Mouse (Mus musculus) heart, embryonic 14.5 days (tissue): ENCODE results near the gene Pcdh8. TPM values are rescaled to one million over a fixed set of nuclear protein-coding genes. Genes with fewer than 3 reads are reported as not detected.

ENCODE experiments used
- ATAC-seq: fragments of 200-750 bp; cut with Nextera tagmentation; 2 replicates; pipeline ENCODE4 v1.8.0; 2017; ENCODE audit warnings: low read depth, moderate TSS enrichment; ENCODE audit not compliant: insufficient number of reproducible peaks, insufficient read depth, low FRiP score
- H3K27ac ChIP-seq, 2 experiments: fragments of 200-500 bp in 1 of 2; fragments of 300-500 bp in 1 of 2; sonication (generic) in 1 of 2; replicated peaks in 1 of 2; 2 replicates each; pipeline ENCODE4 v1.5.1; 2012 to 2014; ENCODE audit warnings: low read depth in 2 of 2, low read length in 2 of 2, control low read depth in 1 of 2, mild to moderate bottlenecking in 1 of 2, mixed read lengths in 1 of 2; ENCODE audit not compliant: control insufficient read depth in 1 of 2, insufficient read depth in 1 of 2
- H3K27me3 ChIP-seq: fragments of 300-500 bp; sonication (generic); 2 replicates; pipeline ENCODE4 v1.6.1; 2014; ENCODE audit warnings: mild to moderate bottlenecking, low read length, control low read depth; ENCODE audit not compliant: control insufficient read depth, insufficient read depth
- H3K36me3 ChIP-seq: fragments of 300-500 bp; sonication (generic); 2 replicates; pipeline ENCODE4 v1.6.1; 2014; ENCODE audit warnings: mild to moderate bottlenecking, control low read depth, low read length, mixed read lengths; ENCODE audit not compliant: control insufficient read depth, insufficient read depth
- H3K4me1 ChIP-seq, 2 experiments: fragments of 200-500 bp in 1 of 2; fragments of 300-500 bp in 1 of 2; sonication (generic) in 1 of 2; 2 replicates each; pipeline ENCODE4 v1.6.1; 2012 to 2014; ENCODE audit warnings: low read length in 2 of 2, control low read depth in 1 of 2, mixed read lengths in 1 of 2; ENCODE audit not compliant: control insufficient read depth in 2 of 2, insufficient read depth in 2 of 2
- H3K4me2 ChIP-seq: fragments of 300-500 bp; sonication (generic); 2 replicates; pipeline ENCODE4 v1.6.1; 2014; ENCODE audit warnings: mild to moderate bottlenecking, low read length
- H3K4me3 ChIP-seq, 2 experiments: fragments of 200-500 bp in 1 of 2; fragments of 300-500 bp in 1 of 2; sonication (generic) in 1 of 2; 2 replicates each; pipeline ENCODE4 v1.5.1; 2012 to 2014; ENCODE audit warnings: low read length in 2 of 2, mild to moderate bottlenecking in 2 of 2, control low read depth in 1 of 2, low read depth in 1 of 2, moderate library complexity in 1 of 2; ENCODE audit not compliant: control insufficient read depth in 1 of 2, insufficient read depth in 1 of 2
- H3K9ac ChIP-seq: fragments of 300-500 bp; sonication (generic); 2 replicates; pipeline ENCODE4 v1.6.1; 2014; ENCODE audit warnings: mild to moderate bottlenecking, low read length
- H3K9me3 ChIP-seq: fragments of 300-500 bp; sonication (generic); 2 replicates; pipeline ENCODE4 v1.6.1; 2016; ENCODE audit warnings: low read length, control low read depth; ENCODE audit not compliant: control insufficient read depth
- WGBS: fragments of 180-500 bp; shearing (Covaris S2); extraction: QIAGEN DNeasy Blood & Tissue Kit; methylation state at CpG from one replicate; pipeline ENCODE4 v1.1.7; 2014; 5-methylcytosine and 5-hydroxymethylcytosine counted together
- polyA plus RNA-seq: library from polyadenylated mRNA; unstranded; fragments of >200 nt; fragmentation: Nextera tagmentation; extraction: Ambion mirVana; gene quantifications from 2 replicates; pipeline ENCODE4 v1.2.1, GENCODE M21; 2014

Pcdh8 gene
- 0.12 TPM in 1 of 2 replicates, not detected in the other for polyA plus RNA-seq

DNA sequence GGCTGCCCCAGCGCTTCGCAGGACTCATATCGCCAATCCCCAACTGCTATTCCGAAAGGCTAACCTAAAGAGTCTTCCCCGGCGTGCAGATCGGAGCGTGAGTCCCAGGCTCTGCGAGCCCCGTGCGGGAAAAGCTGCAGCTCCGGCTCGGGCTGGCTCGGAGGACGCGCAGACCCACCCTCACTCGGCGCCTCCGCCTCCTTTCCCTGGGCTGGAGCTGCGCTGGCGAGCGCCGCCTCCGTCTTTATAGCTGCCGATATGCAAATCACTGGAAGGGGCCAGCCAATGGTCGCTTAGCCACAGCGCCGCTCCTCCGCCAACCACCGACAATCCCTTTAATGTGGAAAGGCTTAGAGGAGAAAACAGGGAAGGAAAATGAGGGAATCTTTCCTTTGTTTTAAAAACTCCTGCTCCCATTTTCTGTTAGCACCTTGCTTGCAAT, at the start of gene Pcdh8:
Gene Pcdh8, minus strand, starts transcription at position 219 of the 442 bp plus-strand sequence.
- WGBS: under 1% methylated on average over 30 of the region's 30 CpGs
- Histone ChIP-seq H3K9ac (no peak within 1 kb of the TSS), H3K27me3 (peaks cover 95% of the 10 kb centered on the region), H3K4me2 (peak within 1 kb of the TSS; percentile 83), H3K27ac (no peak within 1 kb of the TSS), H3K4me3 (peak within 1 kb of the TSS; percentile 41 to 42), H3K9me3 (no peaks in the 10 kb centered on the region), H3K4me1 (peaks cover 9 to 33% of the 10 kb centered on the region in 2 experiments; a peak in 3 of 4 replicates), H3K36me3 (no peaks in the 10 kb centered on the region)
- ATAC-seq: peak; percentile 82

GRCm38 (mm10) chr14:79814709-79815108, 43.6 kb upstream of the Pcdh8 start:
- ATAC-seq: no peak
- Histone ChIP-seq H3K4me1 (no peaks in the 10 kb centered on the region), H3K4me2 (no peak overlapping the region), H3K4me3 (no peak overlapping the region), H3K36me3 (no peaks in the 10 kb centered on the region), H3K27ac (no peak overlapping the region), H3K9ac (no peak overlapping the region), H3K9me3 (no peaks in the 10 kb centered on the region), H3K27me3 (no peaks in the 10 kb centered on the region)
- WGBS: 77% methylated on average over 8 of the region's 8 CpGs

DNA sequence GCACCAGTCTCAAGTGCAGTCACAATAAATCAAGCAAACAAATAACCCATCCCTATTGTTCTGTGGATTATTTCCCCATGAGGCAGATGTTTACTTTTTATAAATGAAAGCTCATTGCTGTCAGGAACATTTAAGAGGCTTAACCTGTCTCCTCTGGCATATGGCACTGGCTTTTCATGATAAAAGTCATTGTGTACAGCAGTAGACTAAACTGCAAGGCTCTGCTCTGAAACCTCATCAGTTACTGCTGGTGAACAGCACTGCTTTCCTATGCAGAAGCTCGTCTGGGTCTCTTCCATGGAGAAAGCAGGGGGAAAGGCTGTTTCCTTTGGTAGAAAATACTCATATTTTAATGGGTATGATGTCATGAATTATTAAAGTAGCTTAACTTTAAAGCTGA, 43.0 kb upstream of the Pcdh8 start:
- H3K4me3 ChIP-seq: no peak overlapping the region
- no peak for ATAC-seq
- H3K36me3 ChIP-seq: no peaks in the 10 kb centered on the region
- H3K27me3 ChIP-seq: no peaks in the 10 kb centered on the region
- no peak overlapping the region for H3K4me2 ChIP-seq
- H3K9me3 ChIP-seq: no peaks in the 10 kb centered on the region
- no peaks in the 10 kb centered on the region for H3K4me1 ChIP-seq
- WGBS: 42% methylated on average over 1 of the region's 1 CpGs
- no peak overlapping the region for H3K27ac ChIP-seq
- no peak overlapping the region for H3K9ac ChIP-seq

- peaks cover 4% of the 10 kb centered on the region; the same call in 1 of the 2 replicates for H3K9me3 ChIP-seq
- H3K4me2 ChIP-seq: no peak overlapping the region
- H3K27me3 ChIP-seq: 0 out of 2 replicates have a peak, but pooled peaks cover 4% of the 10 kb centered on the region
- H3K27ac ChIP-seq: no peak overlapping the region
- no peaks in the 10 kb centered on the region for H3K4me1 ChIP-seq
- WGBS: 70% methylated on average over 8 of the region's 8 CpGs
- no peak overlapping the region for H3K4me3 ChIP-seq
- ATAC-seq: no peak
- no peak overlapping the region for H3K9ac ChIP-seq
- no peaks in the 10 kb centered on the region for H3K36me3 ChIP-seq
Measured at GRCm38 (mm10) chr14:79793179-79793578, 22.1 kb upstream of the Pcdh8 start.

DNA sequence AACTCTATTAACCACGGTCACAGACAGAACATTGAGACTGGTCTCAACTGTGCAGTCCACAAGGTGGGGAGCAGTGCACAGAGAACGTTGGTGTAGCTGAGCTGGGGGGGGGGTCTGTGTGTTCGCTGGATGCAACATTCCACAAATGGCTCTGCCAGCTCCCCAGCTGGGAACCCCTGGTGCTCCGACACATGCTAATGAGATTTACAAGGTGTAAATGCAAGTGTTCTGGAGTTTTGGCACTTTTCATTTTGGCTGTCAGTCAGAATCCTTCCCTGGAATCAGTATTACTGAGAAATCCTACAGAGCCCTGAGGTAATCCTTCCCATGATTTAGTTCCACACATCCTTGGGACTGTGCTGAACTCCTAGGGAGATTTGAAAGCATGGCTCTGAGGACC, 18.4 kb upstream of the Pcdh8 start:
- Histone ChIP-seq H3K9ac (no peak overlapping the region), H3K9me3 (no peaks in the 10 kb centered on the region), H3K36me3 (no peaks in the 10 kb centered on the region), H3K27ac (no peak overlapping the region), H3K27me3 (0 out of 2 replicates have a peak, but pooled peaks cover 4% of the 10 kb centered on the region), H3K4me1 (no peaks in the 10 kb centered on the region), H3K4me3 (no peak overlapping the region), H3K4me2 (no peak overlapping the region)
- ATAC-seq: no peak
- 23% methylated on average over 4 of the region's 4 CpGs for WGBS

GRCm38 (mm10) chr14:79788656-79789204, 17.6 kb upstream of the Pcdh8 start:
- WGBS: 46% methylated on average over 2 of the region's 2 CpGs
- H3K27ac ChIP-seq: no peak overlapping the region
- no peak for ATAC-seq
- H3K9ac ChIP-seq: no peak overlapping the region
- H3K4me2 ChIP-seq: no peak overlapping the region
- H3K9me3 ChIP-seq: no peaks in the 10 kb centered on the region
- H3K27me3 ChIP-seq: 0 out of 2 replicates have a peak, but pooled peaks cover 4% of the 10 kb centered on the region
- H3K4me1 ChIP-seq: no peaks in the 10 kb centered on the region
- H3K36me3 ChIP-seq: no peaks in the 10 kb centered on the region
- no peak overlapping the region for H3K4me3 ChIP-seq

- WGBS: 80% methylated on average over 6 of the region's 6 CpGs
- H3K4me1 ChIP-seq: no peaks in the 10 kb centered on the region
- H3K27ac ChIP-seq: no peak overlapping the region
- no peaks in the 10 kb centered on the region for H3K36me3 ChIP-seq
- no peak overlapping the region for H3K9ac ChIP-seq
- ATAC-seq: no peak
- no peak overlapping the region for H3K4me2 ChIP-seq
- no peak overlapping the region for H3K4me3 ChIP-seq
- 0 out of 2 replicates have a peak, but pooled peaks cover 4% of the 10 kb centered on the region for H3K27me3 ChIP-seq
- no peaks in the 10 kb centered on the region for H3K9me3 ChIP-seq
Measured at GRCm38 (mm10) chr14:79787918-79788317, 16.8 kb upstream of the Pcdh8 start.

- Histone ChIP-seq H3K4me2 (no peak overlapping the region), H3K36me3 (no peaks in the 10 kb centered on the region), H3K9me3 (no peaks in the 10 kb centered on the region), H3K27ac (no peak overlapping the region), H3K9ac (no peak overlapping the region), H3K4me1 (no peaks in the 10 kb centered on the region), H3K27me3 (peaks cover 4% of the 10 kb centered on the region; the same call in 1 of the 2 replicates), H3K4me3 (no peak overlapping the region)
- 33% methylated on average over 4 of the region's 4 CpGs for WGBS
- no peak for ATAC-seq
Measured at GRCm38 (mm10) chr14:79785400-79785799, 14.3 kb upstream of the Pcdh8 start.
